Mouse (Mus musculus): Measurements from ENCODE around the gene Arhgap30.

The Arhgap30 gene

GRCm38 (mm10) chr1:171424638-171425037 is 35.9 kb downstream of the Arhgap30 start:
- peak in 1 of 2 experiments; percentile 40 for DNase-seq (ENCODE audit: inconsistent age in 2 of 2, low spot score in 1 of 2)

- peak; percentile 88 to 94 for DNase-seq (ENCODE audit: inconsistent age in 2 of 2, low spot score in 1 of 2)
Measured at GRCm38 (mm10) chr1:171425126-171425525, 36.4 kb downstream of the Arhgap30 start.

GRCm38 (mm10) chr1:171432158-171432557 is 43.4 kb downstream of the Arhgap30 start:
- DNase-seq (ENCODE audit: inconsistent age in 2 of 2, low spot score in 1 of 2): no peak

GRCm38 (mm10) chr1:171435288-171435814 is 46.6 kb downstream of the Arhgap30 start:
- DNase-seq (ENCODE audit: inconsistent age in 2 of 2, low spot score in 1 of 2): no peak

DNA sequence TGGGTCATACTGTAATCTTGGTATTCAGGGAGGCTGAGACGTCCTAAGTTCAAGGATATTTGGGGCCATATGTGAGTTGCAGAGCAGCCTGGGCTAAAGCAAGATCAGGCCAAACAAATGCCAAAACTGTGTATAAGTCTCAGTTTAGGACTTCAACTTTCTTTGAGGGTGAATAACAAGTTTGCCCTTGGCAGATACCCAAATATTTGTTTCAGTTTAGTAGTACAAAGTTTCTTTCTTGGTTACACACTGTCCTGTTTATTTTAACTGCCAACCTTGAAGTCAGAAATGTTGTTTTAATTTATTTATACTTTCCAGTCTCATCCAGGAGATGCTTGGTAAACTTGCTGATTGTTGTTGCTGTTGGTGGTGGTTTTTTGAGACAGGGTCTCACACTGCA is 47.2 kb downstream of the Arhgap30 start:
- DNase-seq (ENCODE audit: inconsistent age in 2 of 2, low spot score in 1 of 2): no peak

DNA sequence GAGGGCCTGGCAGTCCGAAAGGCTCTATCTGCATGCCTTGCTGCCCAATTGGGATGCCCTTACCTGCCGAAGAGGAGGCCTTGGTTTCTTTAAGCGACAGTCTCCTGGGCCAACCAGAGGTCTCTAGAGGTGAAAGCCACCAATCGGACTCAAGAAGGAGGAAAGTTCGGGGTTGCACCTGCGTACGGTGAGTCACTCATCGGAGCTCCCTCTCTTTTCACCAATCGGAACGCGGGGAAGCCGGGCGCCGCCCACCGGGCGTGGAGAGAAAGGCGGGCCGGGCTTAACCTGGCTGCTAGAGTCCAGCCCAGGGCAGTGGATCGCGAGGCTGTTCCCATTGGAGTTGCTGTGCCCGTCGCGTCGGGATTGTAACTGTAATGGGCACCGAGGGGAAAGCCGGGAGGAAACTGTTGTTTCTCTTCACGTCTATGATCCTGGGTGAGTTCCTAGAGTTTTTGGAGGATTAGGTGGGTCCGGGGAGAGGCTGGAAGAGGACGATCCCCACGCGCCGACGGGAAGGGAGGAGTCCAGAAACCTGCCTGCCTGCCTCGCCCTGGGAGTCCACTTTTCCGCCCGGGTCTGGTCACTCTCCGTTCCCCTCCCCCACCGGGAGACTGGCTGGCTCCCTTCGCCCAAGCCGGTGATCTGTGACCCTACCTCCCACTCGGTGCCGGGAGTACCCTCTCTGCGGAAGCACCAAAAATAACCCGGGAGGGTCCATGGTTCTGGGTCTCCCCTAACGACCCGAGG is 48.7 kb downstream of the Arhgap30 start, which contains the start of gene F11r:
F11r (plus strand) TSS at position 272 of the 750 bp plus-strand sequence.
- DNase-seq (ENCODE audit: inconsistent age in 2 of 2, low spot score in 1 of 2): peak; percentile 91 to 95

DNA sequence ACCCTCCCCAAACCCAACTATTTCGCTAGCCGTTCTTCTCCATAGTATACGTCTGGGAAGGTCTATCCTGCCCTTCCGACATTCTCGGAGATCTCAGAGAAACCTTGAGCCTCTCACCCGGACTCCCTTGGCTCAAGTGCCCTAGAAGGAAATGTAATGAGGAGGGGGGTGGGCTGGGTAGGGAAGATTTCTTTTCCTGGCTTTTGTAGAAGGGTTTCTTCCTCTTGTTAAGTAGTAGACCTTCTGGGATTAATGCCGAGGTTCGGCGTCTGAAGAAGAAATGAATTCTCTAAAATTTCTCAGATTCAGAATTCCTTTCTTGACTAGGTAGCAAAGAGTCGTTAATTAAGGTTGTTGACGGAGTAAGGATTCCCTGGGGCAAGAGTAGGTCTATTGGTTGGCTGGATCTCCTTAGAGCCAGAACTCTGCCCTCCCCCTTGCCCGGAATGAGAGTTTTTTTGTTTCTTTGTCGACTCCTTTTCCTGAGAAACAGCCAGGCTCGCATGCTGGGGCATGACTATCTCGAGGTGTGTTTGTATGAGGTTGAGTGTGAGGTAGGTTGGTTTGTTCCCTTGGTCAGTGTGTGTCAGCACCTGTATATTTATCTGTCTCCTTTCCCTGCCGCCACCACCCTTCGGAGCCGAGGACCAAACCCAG is 49.4 kb downstream of the Arhgap30 start:
- DNase-seq (ENCODE audit: inconsistent age in 2 of 2, low spot score in 1 of 2): peak in 1 of 2 experiments; percentile 57

DNA sequence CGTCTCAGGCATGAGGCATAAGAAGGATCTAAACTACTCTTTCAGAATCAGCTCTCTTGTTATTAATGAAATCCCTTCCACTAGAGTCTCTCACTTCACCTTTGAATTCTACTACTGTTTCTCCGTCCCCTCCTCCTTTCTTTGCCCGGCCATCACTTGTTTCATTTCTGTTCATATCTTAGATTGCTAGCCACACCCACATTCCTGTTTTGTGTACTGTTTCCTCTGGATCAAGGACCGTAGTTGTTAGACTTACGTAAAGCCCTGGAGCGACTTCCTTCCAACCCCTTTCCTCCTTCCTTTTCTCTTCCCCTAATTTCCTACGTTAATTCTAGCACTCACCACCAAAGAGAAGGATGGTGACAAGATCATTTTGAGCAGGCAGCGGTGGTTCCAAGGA is 50.3 kb downstream of the Arhgap30 start:
- peak in 1 of 2 experiments; percentile 40 for DNase-seq (ENCODE audit: inconsistent age in 2 of 2, low spot score in 1 of 2)

- DNase-seq (ENCODE audit: inconsistent age in 2 of 2, low spot score in 1 of 2): peak; percentile 80 to 89
Measured at GRCm38 (mm10) chr1:171440025-171440725, 51.4 kb downstream of the Arhgap30 start.

DNA sequence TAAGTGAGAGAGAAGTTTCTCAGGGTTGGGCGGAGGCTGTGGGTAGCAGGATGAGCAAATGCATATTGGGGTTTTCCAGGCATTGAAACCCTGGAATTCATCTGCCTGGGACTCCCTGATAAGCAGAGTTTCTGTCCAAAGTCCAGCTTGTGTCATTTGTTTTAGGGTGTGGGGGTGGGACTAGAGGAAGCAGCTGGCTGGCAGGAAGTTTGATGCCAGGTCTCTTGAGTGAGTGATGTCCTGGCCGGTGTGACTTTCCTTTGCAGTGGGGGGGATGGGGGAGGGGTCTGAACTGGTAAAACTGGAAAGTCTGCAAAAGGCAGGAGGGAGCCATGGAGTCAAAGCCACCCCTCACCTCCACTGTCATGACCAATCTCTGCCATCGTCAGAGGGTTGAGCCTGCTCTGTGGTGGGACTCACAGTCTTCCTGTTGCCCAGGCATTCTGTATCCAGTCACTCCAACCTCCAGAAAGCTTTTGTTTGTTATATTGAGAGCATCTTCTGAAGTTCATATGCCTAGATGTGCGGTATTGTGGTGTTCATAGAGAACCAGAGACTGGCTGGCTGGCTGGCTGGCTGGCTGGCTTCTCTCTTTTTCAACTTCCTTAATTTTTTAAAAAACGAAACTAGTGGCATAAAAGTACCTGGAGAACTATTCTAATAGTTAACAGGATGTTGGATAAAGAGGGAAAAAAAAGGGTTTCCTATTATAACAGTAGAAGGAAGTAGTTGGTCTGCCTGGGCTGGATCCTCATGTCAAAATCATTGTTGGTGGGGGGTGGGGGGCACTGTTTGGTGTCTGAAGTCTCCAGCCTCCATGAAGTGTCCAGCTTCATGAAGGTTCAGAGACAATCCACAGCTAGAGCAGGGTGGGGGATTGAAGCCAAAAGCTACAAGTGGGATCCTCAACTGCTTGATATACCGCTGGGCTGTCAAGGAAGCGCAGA is 53.0 kb downstream of the Arhgap30 start:
- peak in 1 of 2 experiments; percentile 50 for DNase-seq (ENCODE audit: inconsistent age in 2 of 2, low spot score in 1 of 2)

GRCm38 (mm10) chr1:171442413-171442760 is 53.6 kb downstream of the Arhgap30 start:
- no peak for DNase-seq (ENCODE audit: inconsistent age in 2 of 2, low spot score in 1 of 2)

DNA sequence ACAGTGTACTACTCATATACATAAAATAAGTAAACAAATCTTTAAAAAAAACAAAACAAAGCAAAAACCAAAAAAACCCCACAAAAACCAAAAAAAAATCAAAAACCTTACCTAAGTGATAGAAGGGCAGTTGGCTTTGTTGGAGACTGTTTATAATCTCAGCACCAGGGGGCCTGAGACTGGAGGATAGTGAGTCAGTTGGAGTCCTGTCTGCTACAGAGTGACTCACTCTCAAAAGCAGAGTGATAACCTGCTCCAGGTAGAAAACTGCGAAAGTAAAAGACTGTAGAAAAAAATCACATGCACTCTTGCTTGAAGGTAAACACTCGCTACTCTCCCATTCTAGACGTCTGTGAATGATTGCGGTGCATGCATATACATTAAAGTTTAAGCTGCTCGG is 56.3 kb downstream of the Arhgap30 start:
- no peak for DNase-seq (ENCODE audit: inconsistent age in 2 of 2, low spot score in 1 of 2)

- DNase-seq (ENCODE audit: inconsistent age in 2 of 2, low spot score in 1 of 2): no peak
Measured at GRCm38 (mm10) chr1:171446854-171447253, 58.1 kb downstream of the Arhgap30 start.

- no peak for DNase-seq (ENCODE audit: inconsistent age in 2 of 2, low spot score in 1 of 2)
Measured at GRCm38 (mm10) chr1:171447692-171448091, 58.9 kb downstream of the Arhgap30 start.

- DNase-seq (ENCODE audit: inconsistent age in 2 of 2, low spot score in 1 of 2): no peak
Measured at GRCm38 (mm10) chr1:171450062-171450461, 61.3 kb downstream of the Arhgap30 start.

DNA sequence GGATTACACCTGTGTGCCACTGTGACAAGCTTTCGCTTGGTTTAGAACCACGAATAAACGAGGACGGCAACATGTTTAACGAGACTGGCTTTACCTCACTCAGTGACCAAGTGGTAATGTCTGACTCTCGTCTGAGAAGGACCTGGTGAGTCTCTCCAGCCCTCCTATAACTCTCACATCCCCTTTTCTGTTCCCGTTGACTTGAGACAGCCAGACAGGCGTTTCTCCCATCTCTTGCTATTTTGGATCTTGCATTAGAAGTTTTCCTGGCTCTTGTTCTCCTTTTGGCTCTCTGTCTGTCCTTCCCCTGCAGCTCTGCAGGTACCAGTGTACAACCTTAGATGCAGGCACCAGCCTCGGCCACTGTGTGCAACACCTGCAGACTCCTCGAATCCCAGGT is 62.2 kb downstream of the Arhgap30 start:
- no peak for DNase-seq (ENCODE audit: inconsistent age in 2 of 2, low spot score in 1 of 2)

DNA sequence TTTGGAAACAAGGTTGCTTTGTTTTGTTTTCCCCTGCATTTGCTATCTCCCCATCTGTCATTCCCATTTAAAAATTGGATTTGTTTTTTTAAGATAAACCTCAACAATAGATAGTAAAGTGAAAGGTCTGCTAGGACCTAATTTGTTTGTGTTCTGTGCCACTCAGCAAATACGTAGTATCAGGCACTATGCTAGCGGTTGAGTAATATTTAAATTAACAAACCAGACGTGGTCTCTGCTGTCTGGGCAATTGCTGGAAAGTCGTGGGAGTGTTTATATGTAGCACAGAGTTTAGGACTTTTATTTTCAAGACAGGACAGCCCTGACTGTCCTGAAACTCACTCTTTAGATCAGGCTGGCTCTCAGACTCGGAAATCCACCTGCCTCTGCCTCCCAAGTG is 63.8 kb downstream of the Arhgap30 start:
- DNase-seq (ENCODE audit: inconsistent age in 2 of 2, low spot score in 1 of 2): no peak

DNA sequence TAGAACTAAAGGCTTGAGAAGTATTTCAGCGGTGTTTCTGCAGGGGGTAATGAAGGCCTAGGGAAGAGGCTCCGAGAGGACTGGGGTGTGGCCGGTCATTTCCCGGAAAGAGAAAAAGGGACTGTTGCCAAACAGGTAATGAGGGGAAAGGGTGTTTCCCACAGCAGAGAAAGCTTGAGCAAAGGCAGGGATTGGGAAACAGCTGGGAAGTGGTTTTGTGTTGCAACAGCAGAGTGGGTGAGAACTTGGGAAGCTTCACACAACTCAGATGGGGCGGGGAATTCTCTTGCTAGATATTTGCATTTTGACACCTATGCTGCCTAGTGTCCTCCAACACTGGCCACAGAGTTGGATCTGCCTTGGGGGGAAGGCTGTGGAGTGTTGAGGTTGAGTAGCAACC is 64.2 kb downstream of the Arhgap30 start:
- DNase-seq (ENCODE audit: inconsistent age in 2 of 2, low spot score in 1 of 2): peak in 1 of 2 experiments; percentile 47

- no peak for DNase-seq (ENCODE audit: inconsistent age in 2 of 2, low spot score in 1 of 2)
Measured at GRCm38 (mm10) chr1:171454926-171455325, 66.2 kb downstream of the Arhgap30 start.

DNA sequence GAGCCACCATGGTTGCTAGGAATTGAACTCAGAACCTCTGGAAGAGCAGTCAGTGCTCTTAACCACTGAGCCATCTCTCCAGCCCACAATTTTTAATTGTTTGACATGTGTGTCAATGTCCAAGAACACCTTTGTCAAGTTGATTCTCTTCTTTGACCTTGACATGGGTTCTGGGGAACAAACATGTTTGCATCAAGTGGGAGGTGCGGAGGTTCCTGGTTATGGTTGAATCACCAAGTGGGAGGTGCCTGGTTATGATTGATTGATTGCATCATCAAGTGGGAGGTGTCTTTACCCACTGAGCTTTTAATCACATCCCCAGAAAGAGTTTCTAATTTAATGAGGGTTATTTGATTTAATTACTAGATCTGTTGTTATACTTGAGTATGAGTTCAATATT is 68.8 kb downstream of the Arhgap30 start:
- DNase-seq (ENCODE audit: inconsistent age in 2 of 2, low spot score in 1 of 2): no peak

All from adrenal gland, adult (tissue).